In the genomic region with DNA sequence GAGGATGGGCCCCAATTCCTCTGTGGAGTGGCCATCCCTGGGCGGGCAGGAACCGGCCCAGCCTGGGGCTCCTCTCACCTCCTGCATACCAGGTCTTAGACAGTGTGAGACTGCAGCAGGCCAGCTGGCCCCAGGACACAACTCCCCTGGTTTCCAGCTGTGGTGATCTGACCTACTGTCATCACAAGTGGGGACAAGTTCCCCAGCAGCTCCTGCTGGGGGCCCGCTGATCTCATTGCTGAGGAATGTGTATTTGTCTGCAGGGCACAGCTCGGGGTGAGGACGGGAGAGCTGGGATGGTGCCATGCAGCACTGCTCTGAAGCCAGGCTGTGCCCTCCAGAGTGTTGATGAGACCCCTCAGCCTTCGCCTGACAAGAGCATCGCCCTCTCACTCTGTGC, we compare ENCODE assay signal across 15 mouse cellular contexts.
DNase-seq lines count a peak whose midpoint lies in the region; ATAC-seq and TF ChIP-seq lines count a peak whose summit lies in the region.
"Had no signal": no experiment of that assay in that cellular context is flagged by ENCODE, and none has a peak within 500 bp of the region (broad histone marks: within the 10 kb centered on the region; RNA-seq: fewer than 3 reads in every experiment).

No protein-coding gene starts in this region.

- peak; percentile 74; the same call in 1 of the 2 replicates for ATAC-seq in heart, embryonic 11.5 days (replicated peaks; ENCODE audit: insufficient number of reproducible peaks, low FRiP score, low TSS enrichment)
- ATAC-seq in lung, embryonic 14.5 days (ENCODE audit: insufficient read depth), result peak; percentile 74

- no peak for TF ChIP-seq CTCF in lung, embryonic 14.5 days (IDR thresholded peaks at IDR 0.05; ENCODE audit: low read depth)

- 25% methylated on average over 7 of the region's 7 CpGs for WGBS in heart, embryonic 11.5 days (ENCODE audit: insufficient replicate concordance)
- 22% methylated on average over 7 of the region's 7 CpGs for WGBS in lung, embryonic 14.5 days
- 33% methylated on average over 7 of the region's 7 CpGs for WGBS in limb, embryonic 10.5 days

- no peaks in the 10 kb centered on the region for H3K9me3 ChIP-seq in heart, embryonic 11.5 days (replicated peaks; ENCODE audit: control insufficient read depth, low read length)
- no peaks in the 10 kb centered on the region for H3K9me3 ChIP-seq in lung, embryonic 14.5 days (ENCODE audit: low read depth, low read length)
- no peaks in the 10 kb centered on the region for H3K9me3 ChIP-seq in limb, embryonic 10.5 days (replicated peaks)

- no peak overlapping the region for H3K27ac ChIP-seq in heart, embryonic 11.5 days (ENCODE audit: low read depth, low read length)
- no peak overlapping the region for H3K27ac ChIP-seq in lung, embryonic 14.5 days (ENCODE audit: low read depth)
- no peak overlapping the region for H3K27ac ChIP-seq in limb, embryonic 10.5 days
- H3K27ac ChIP-seq: layer of hippocampus, adult 2 months; macrophage had no signal

- DNase-seq in heart, adult 8-10 months (ENCODE audit: low spot score), result no peak
- DNase-seq in lung, embryonic 14.5 days, result peak; percentile 44
- DNase-seq in lung, postnatal 14 days, result no peak
- DNase-seq in embryo, embryonic 10 days (ENCODE audit: low spot score), result peak; percentile 36
- peak; percentile 42 for DNase-seq in limb, embryonic 10.5 days (ENCODE audit: low spot score)
- DNase-seq in frontal cortex, adult 2 months (ENCODE audit: extremely low spot score in 1 of 2, low spot score in 1 of 2), result no peak
- no peak for DNase-seq in thymus, postnatal 25 days
- DNase-seq: B cell, adult 2 months; cerebellum, adult 8-10 months; kidney, adult 2 months; left cerebral cortex, postnatal 4 days; spleen, adult 18-20 months had no signal

- H3K4me1 ChIP-seq in heart, embryonic 11.5 days (ENCODE audit: control insufficient read depth, insufficient read depth, low read length), result peaks cover 14% of the 10 kb centered on the region
- peaks cover 8% of the 10 kb centered on the region; the same call in 1 of the 2 replicates for H3K4me1 ChIP-seq in lung, embryonic 14.5 days (ENCODE audit: insufficient read depth)
- H3K4me1 ChIP-seq in limb, embryonic 10.5 days, result peaks cover 11% of the 10 kb centered on the region

- H3K27me3 ChIP-seq in heart, embryonic 11.5 days (ENCODE audit: control insufficient read depth, insufficient read depth, low read length), result no peaks in the 10 kb centered on the region
- no peaks in the 10 kb centered on the region for H3K27me3 ChIP-seq in lung, embryonic 14.5 days (ENCODE audit: insufficient read depth, low read length)
- H3K27me3 ChIP-seq in limb, embryonic 10.5 days (ENCODE audit: low read depth, poor library complexity, severe bottlenecking), result no peaks in the 10 kb centered on the region

- peak overlapping the region; percentile 29 for H3K4me2 ChIP-seq in heart, embryonic 11.5 days
- H3K4me2 ChIP-seq in lung, embryonic 14.5 days, result no peak overlapping the region

- no peaks in the 10 kb centered on the region for H3K36me3 ChIP-seq in heart, embryonic 11.5 days (ENCODE audit: control insufficient read depth, insufficient read depth, low read length)
- no peaks in the 10 kb centered on the region for H3K36me3 ChIP-seq in lung, embryonic 14.5 days (ENCODE audit: insufficient read depth)
- H3K36me3 ChIP-seq in limb, embryonic 10.5 days, result no peaks in the 10 kb centered on the region

- H3K9ac ChIP-seq in heart, embryonic 11.5 days (ENCODE audit: low read depth, low read length), result no peak overlapping the region
- peak overlapping the region; percentile 20; the same call in 1 of the 2 replicates for H3K9ac ChIP-seq in lung, embryonic 14.5 days

- H3K4me3 ChIP-seq in heart, embryonic 11.5 days (ENCODE audit: low read depth, low read length), result no peak overlapping the region
- H3K4me3 ChIP-seq in lung, embryonic 14.5 days (ENCODE audit: low read depth, low read length), result no peak overlapping the region
- H3K4me3 ChIP-seq in limb, embryonic 10.5 days, result no peak overlapping the region
- H3K4me3 ChIP-seq: layer of hippocampus, adult 2 months had no signal

Comparison
In these comparisons a context has a peak if more than half of its experiments do, and no peak if none do; other contexts are left out.
1. DNase-seq: peak in lung, embryonic 14.5 days (single experiment), embryo, embryonic 10 days (single experiment) and limb, embryonic 10.5 days (single experiment); none in heart, adult 8-10 months (single experiment), lung, postnatal 14 days (single experiment), frontal cortex, adult 2 months (0 of 2) and thymus, postnatal 25 days (single experiment).